Mouse (Mus musculus): ENCODE measurements around the gene Nkx6-1.

Gene Nkx6-1

GRCm38 (mm10) chr5:101659411-101659971 lies 5.3 kb downstream of the Nkx6-1 start:
- no peak for DNase-seq (ENCODE audit: low spot score in 2 of 2)

- no peak for DNase-seq (ENCODE audit: low spot score in 2 of 2)
Observed at GRCm38 (mm10) chr5:101658984-101659290, 5.9 kb downstream of the Nkx6-1 start.

GRCm38 (mm10) chr5:101658188-101658983 lies 6.4 kb downstream of the Nkx6-1 start:
- DNase-seq (ENCODE audit: low spot score in 2 of 2): no peak

GRCm38 (mm10) chr5:101657698-101658097 lies 7.1 kb downstream of the Nkx6-1 start:
- no peak for DNase-seq (ENCODE audit: low spot score in 2 of 2)

- DNase-seq (ENCODE audit: low spot score in 2 of 2): no peak
Observed at GRCm38 (mm10) chr5:101656107-101656506, 8.7 kb downstream of the Nkx6-1 start.

GRCm38 (mm10) chr5:101655418-101655817 lies 9.4 kb downstream of the Nkx6-1 start:
- no peak for DNase-seq (ENCODE audit: low spot score in 2 of 2)

GRCm38 (mm10) chr5:101647726-101648686 lies 16.8 kb downstream of the Nkx6-1 start:
- no peak for DNase-seq (ENCODE audit: low spot score in 2 of 2)

GRCm38 (mm10) chr5:101646961-101647575 lies 17.7 kb downstream of the Nkx6-1 start:
- DNase-seq (ENCODE audit: low spot score in 2 of 2): no peak

- no peak for DNase-seq (ENCODE audit: low spot score in 2 of 2)
Observed at GRCm38 (mm10) chr5:101645071-101645470, 19.7 kb downstream of the Nkx6-1 start.

- no peak for DNase-seq (ENCODE audit: low spot score in 2 of 2)
Observed at GRCm38 (mm10) chr5:101638101-101638500, 26.7 kb downstream of the Nkx6-1 start.
